Mouse (Mus musculus) cerebellum, adult 18-20 months (tissue): ENCODE measurements at regions not wholly inside any gene's neighbourhood (a gene's known extent, or its start where the extent isn't known, plus 50 kb on each side); places are given as distances from the start of the nearest gene placed in this dataset.

Experiments used
- DNase-seq, 2 experiments: peaks; one replicate each; pipeline ENCODE4 v3.0.0; 2021

- no peak for DNase-seq
These were observed 150.3 kb downstream of the Snx19 start for GRCm38 (mm10) chr9:30577243-30577642.

DNA sequence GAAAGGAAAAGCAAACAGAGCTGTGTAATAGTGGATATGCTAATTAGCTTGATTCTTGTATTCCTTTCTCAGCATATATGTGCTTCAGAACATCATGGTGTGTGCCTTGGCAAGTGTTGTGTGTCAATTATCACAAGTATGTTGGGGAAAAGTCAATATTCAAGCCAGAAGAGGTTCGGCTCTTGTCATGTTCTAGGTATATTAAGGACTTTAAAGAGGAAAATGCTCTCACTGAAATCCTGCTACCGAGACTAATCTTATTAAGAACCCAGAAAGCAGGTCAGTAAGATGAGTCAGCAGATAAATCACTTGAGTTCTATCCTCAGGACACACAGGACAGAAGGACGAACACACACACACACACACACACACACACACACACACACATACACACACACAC is 148.6 kb downstream of the Snx19 start:
- no peak for DNase-seq

- no peak for DNase-seq
These were observed 146.4 kb downstream of the Snx19 start for GRCm38 (mm10) chr9:30573294-30573693.

GRCm38 (mm10) chr9:30571014-30571413 is 144.1 kb downstream of the Snx19 start:
- no peak for DNase-seq

- no peak for DNase-seq
These were observed 138.1 kb downstream of the Snx19 start for GRCm38 (mm10) chr9:30564765-30565680.

- no peak for DNase-seq
These were observed 136.5 kb downstream of the Snx19 start for GRCm38 (mm10) chr9:30563399-30563798.

DNA sequence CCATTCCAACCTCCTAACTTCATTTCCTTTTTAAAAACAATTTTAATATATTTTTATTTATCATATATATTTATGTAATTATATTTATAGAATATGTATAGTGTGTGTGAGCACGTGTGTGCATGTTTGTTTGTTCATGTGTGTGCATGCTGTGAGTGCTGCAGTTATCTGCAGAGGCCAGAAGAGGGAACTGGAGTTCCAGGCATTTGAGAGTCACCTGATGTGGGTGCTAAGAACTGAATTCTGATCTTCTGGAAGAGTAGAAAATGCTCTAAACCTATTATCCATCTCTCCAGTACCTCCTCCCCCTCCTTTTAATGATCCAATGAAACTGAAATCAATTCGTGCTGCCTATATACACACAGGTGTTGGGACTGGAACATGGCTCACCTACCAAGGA is 128.0 kb downstream of the Snx19 start:
- no peak for DNase-seq

DNA sequence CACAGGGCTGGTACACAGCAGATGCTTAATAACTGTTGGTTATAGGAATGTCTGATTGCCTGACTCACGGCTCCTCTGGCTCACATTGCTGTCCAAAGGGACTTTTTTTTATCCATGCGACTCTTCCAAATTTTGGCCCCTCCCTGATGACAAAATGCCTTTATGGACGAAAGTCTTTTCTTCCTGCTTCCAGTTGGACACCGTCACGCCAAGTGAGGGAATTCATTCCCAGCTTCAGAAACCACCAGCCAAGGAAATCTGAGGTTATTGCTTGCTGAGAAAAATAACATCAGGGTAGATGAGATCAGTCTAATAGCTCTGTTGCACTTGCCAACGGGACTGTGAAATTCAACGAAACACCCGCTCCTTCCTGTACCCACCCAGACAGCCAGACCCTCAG is 125.8 kb downstream of the Snx19 start:
- no peak for DNase-seq

GRCm38 (mm10) chr9:30549892-30550515 is 123.1 kb downstream of the Snx19 start:
- no peak for DNase-seq

- DNase-seq: no peak
These were observed 113.0 kb downstream of the Snx19 start for GRCm38 (mm10) chr9:30539858-30540257.

DNA sequence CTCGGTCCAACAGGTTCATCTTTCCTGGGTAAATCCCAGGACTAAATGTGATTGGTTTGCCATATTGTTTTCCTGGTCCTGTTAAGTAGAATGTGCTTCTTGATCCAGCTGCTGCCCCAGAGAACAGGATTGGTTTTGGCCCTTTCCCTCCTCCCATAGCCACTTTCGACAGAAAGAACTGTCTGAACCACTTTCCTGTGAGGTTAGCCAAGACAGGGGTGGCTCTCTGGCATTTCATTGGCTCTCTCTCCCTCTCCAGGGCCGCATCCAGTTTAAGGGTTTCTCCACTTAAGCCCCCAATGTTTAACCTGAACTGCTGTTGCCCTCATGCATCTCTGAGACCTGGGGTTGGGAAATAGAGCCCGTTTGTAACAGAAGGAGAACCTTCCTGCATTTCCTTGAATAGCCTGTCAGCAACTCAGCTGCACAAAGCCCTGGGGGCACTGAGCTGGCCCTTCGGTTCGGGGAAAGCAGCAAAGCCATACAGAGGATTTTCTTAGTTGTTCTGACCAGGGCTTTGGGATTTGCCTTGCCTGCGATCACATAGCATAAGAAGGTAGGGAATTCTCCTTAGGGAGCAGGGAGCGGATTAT is 109.7 kb downstream of the Snx19 start:
- DNase-seq: no peak

DNA sequence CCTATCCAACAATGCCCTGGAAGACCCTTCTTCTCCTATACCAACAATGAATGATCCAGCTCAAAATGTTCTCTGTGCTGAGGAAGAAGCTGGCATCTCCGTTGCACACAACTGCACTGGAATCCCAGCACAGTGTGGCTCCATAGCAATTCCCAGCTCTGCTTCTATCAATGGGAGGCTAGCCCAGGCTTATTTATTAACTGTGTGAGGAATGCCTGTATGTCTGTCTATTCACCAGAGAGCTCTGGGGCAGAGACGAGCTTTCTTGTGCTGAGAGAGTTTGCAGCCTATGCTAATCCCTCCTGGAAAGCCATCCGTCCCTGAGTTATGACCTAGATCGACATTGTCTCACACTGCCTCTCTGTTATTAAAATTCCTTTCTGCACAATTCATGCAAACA is 108.1 kb downstream of the Snx19 start:
- DNase-seq: no peak

GRCm38 (mm10) chr9:30533780-30534343 is 107.0 kb downstream of the Snx19 start:
- DNase-seq: no peak

GRCm38 (mm10) chr9:30533091-30533779 is 106.3 kb downstream of the Snx19 start:
- no peak for DNase-seq

- DNase-seq: no peak
These were observed 98.2 kb downstream of the Snx19 start for GRCm38 (mm10) chr9:30525086-30525485.

DNA sequence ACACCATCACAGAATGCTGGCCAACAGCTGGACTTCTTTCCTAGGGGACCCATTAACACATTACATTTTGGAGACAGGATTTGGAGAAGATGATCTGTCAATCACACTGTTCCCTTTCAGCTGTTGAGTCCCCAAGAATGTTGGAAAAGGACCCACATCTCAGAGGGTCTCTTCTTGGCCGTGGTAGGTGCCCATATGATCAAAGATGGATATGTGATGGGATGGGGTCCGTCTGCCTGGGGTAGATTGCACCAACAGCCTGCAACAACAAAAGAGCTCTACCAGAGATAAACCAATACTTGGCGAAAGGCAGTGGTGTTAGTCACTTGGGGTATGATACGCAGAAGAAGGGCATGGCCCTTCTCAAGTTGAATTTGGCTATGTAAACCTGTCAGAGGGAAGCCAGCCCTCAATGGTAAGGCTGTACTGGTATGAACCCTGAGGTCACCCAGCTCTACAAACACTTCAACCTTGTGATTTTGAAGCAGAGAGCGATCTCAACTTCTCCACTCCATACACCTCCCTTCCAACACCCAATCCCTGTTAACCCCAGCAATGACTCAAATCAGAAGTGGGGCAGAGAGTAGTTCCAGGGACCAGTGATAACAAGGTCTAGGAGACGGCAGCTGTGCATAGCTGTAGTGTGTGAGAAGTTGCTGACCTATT is 97.6 kb downstream of the Snx19 start:
- DNase-seq: no peak

DNA sequence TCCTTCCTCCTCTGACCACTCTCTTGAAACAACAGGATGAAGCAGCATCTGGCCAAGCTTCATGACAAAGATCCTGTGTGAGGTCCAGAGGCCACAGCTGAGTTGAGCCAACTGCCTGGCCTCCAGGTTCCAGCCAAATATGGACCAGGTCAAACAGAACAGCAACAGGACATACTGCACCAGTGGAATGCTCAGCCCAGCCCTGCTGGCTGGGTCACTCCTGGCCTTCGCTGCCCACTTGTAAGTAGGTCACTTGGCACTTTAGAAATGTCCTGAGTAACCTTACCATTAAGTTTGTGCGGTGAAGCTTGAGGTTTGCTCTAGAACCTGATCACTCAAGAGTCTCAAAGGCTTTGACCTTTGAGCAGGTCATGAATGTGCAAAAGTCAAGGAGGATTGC is 96.9 kb downstream of the Snx19 start:
- no peak for DNase-seq

- no peak for DNase-seq
These were observed 95.9 kb downstream of the Snx19 start for GRCm38 (mm10) chr9:30522595-30523350.

DNA sequence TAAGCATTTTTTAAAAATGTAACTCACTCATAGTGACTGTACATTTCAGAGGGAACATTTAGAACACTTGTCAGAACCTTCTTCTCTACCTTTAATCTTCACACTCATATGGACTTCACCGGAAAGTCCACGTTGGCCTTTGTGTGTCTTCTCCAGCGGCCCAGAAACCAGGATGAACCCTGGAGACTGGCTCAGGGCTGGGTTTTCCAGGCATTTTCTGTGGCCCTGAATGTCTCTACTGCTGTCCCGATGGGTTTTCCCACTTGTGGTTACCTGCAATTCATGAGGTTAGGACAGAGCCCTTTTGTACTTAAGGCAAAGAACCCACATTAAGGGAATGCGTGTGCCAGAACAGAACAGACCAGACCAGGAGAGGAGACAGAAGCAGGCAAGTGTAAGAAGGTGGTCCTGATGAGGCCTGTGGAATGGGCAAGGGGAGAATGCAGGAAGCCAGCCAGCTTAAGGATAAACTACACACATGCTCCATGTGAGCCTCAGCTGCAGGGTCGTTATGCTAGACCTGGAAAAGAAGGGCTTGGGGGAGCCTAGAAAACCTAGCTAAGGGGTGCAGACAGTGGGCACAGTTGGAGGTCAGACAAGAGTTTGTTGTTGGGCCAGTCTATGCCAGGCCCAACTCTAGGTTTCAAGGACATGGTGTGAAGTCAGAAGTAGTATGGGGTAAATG is 94.8 kb downstream of the Snx19 start:
- DNase-seq: no peak

DNA sequence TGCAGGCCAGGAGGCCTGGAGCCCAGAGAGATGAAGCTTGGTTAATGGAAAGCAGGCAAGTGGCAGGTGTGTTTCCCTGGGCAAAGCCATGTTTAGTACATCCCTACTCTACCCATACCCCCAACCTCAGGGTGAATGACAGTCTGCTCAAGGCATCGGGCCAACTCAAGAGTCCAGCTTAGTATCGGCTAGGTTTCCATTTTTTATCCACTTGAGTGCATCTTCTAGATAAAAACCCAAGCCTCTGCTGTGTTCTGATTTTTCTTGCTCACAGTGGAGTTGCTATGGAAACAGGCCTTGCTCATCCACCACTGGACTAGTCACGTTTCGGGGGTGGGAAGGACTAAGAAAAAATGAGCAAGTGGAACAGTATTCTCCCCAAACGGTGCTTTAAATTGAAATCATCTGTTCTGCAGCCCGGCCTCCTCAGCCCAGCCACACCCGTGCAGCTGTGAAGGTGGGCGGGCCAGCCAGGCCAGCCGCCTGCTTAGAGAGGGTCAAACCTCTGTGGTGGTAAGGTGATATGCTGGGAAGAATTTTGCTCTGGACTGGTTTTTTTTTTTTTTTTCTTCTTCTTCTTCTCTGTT is 94.0 kb downstream of the Snx19 start:
- no peak for DNase-seq

- DNase-seq: no peak
These were observed 93.2 kb downstream of the Snx19 start for GRCm38 (mm10) chr9:30520116-30520515.
